Mouse (Mus musculus) bone marrow, adult 2 months (tissue): ENCODE results near the gene Scaf4. TPM values are rescaled to one million over a fixed set of nuclear protein-coding genes. Genes with fewer than 3 reads are reported as not detected.

ENCODE experiments used
- H3K27ac ChIP-seq: fragments of 200-500 bp; 2 replicates; pipeline ENCODE4 v1.5.1; 2012; ENCODE audit warnings: low read depth, mild to moderate bottlenecking, control low read depth, inconsistent platforms, low read length; ENCODE audit not compliant: control insufficient read depth, poor library complexity, insufficient read depth
- H3K4me1 ChIP-seq: fragments of 200-500 bp; 2 replicates; pipeline ENCODE4 v1.6.1; 2011; ENCODE audit warnings: low read length; ENCODE audit not compliant: control insufficient read depth, insufficient read depth
- H3K4me3 ChIP-seq: fragments of 200-500 bp; replicated peaks from 2 replicates; pipeline ENCODE3; 2011; ENCODE audit warnings: mild to moderate bottlenecking, low read depth, low read length, control low read depth; ENCODE audit not compliant: control insufficient read depth
- CTCF ChIP-seq: fragments of 200-500 bp; IDR thresholded peaks from 2 replicates; pipeline ENCODE4 v1.5.1; 2011; ENCODE audit warnings: low read length, control low read depth; ENCODE audit not compliant: control insufficient read depth, insufficient read depth
- POLR2A ChIP-seq: fragments of 200-500 bp; IDR thresholded peaks from 2 replicates; pipeline ENCODE4 v1.6.1; 2011; ENCODE audit warnings: low read depth, mild to moderate bottlenecking, control low read depth, low read length, borderline replicate concordance; ENCODE audit not compliant: control insufficient read depth
- WGBS: fragments of 180-500 bp; shearing (Covaris S2); methylation state at CpG from one replicate; pipeline ENCODE4 v1.1.7; 2018; 5-methylcytosine and 5-hydroxymethylcytosine counted together
- polyA plus RNA-seq: library from polyadenylated mRNA; stranded (reverse); fragments of >200 nt; gene quantifications from 2 replicates; pipeline ENCODE4 v1.2.4, GENCODE M21; 2011; ENCODE audit warnings: low replicate concordance; ENCODE audit not compliant: missing spikeins, insufficient read depth, insufficient read length

Gene Scaf4
- polyA plus RNA-seq, 1 experiment: 27.2 TPM

DNA sequence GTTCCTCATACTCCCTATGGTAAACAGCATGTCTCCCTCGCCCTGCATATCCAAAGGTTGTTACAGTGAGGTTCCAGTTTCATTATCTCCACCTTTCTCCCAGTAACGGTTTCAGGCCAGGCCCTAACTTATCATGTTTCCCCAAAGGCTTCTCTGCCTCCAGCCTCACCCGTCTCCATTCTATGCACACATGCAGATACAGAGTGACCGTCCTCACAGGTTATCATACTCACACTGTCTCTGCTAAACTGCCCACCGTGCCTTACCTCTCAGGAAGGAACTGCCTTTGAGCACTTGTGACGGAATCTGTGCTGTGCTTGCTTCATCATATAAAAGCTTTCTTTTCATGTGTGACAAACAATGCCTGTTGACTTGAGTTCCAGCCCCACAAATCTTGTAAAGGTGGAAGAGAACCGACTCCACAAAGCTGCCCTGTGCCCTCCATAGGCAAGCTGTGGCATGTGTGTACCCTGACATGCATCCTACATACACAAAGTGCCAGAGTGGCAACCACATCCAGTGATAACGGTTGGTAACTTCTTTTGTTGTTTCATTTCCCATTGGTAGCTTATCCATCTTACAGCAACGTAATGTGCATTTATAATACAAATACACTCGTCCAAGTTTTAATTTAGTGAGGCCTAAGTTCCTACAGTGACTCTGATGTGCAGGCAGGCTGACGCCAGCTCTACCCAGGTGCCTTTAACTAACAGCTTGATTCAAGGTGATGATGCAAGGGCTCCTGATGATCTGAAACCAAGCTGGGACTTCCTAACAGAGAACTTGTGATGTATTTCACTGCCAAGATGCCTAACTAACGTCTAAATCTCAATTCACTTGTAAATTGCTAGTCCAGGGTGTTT, 70.6 kb downstream of the Scaf4 start:
- H3K27ac ChIP-seq: 0 out of 2 replicates have a peak overlapping the region, but pooled peaks have one; percentile 38
- no peak overlapping the region for H3K4me3 ChIP-seq
- no peaks in the 10 kb centered on the region; the same call in none of the 2 replicates for H3K4me1 ChIP-seq
- TF ChIP-seq CTCF (no peak), POLR2A (no peak)
- 48% methylated on average over 12 of the region's 12 CpGs for WGBS

DNA sequence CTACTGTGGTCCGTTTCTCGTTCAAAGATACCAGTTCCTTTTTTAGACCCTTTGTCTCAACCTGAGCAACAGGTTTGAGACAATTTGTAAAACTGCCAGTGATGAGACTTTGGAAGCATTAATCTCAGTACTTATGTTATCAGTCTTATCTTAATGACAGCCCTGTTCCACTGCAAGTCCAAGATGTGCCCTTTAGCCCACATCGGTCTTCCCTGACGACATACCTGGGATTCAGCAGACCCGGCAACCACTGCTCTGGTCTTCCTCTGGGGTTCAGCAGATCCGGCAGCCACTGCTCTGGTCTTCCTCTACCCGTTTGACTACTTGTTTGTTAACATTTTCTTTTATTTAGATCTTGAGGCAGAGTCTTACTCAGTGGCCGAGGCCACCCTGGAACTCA, 72.5 kb downstream of the Scaf4 start:
- H3K4me3 ChIP-seq: no peak overlapping the region
- TF ChIP-seq CTCF (no peak), POLR2A (no peak)
- WGBS: 80% methylated on average over 8 of the region's 8 CpGs
- H3K4me1 ChIP-seq: no peaks in the 10 kb centered on the region; the same call in none of the 2 replicates
- H3K27ac ChIP-seq: no peak overlapping the region

DNA sequence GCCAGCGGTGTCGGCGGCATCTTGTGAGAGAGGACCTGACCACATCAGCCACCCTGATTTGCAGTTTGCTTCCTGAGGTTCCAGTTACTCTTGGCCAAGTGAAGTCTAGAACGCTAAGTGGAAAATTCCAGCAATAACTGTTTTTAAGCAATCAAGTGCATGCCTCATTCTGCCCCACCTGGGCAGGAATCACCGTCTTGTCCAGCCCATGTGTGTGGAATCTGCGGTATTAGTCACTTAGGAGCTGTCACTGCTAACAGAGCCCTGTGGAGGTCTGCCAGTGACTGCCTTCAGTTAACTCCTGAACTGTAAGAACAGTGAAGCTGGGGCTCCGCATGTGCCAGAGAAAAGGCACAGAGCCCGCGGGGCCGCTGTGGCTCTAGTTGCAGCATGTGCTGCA, 73.6 kb downstream of the Scaf4 start:
- Histone ChIP-seq H3K4me1 (no peaks in the 10 kb centered on the region; the same call in none of the 2 replicates), H3K4me3 (no peak overlapping the region), H3K27ac (no peak overlapping the region)
- TF ChIP-seq CTCF (no peak), POLR2A (no peak)
- 90% methylated on average over 10 of the region's 10 CpGs for WGBS

DNA sequence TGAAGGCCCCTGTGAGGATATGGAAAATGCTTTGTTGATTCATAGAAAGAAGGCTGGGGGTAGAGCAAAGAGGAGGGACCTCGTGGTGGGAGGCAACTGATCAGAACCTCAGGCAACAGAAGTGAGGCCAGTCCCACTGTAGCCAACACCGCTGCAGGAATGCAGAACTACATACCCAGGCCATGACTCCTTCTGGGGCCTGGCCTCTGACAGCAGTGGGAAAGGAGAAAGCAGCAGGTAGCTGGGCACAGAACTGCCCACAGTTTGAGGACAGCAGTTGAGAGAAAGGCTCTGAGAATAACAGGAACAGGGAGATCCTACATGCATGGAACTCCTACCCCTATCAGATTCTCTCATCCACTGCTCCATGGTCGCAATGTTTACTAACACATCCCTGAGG, 75.3 kb downstream of the Scaf4 start:
- Histone ChIP-seq H3K27ac (no peak overlapping the region), H3K4me3 (no peak overlapping the region), H3K4me1 (no peaks in the 10 kb centered on the region; the same call in none of the 2 replicates)
- WGBS: 70% methylated on average over 3 of the region's 3 CpGs
- TF ChIP-seq POLR2A (no peak), CTCF (no peak)

DNA sequence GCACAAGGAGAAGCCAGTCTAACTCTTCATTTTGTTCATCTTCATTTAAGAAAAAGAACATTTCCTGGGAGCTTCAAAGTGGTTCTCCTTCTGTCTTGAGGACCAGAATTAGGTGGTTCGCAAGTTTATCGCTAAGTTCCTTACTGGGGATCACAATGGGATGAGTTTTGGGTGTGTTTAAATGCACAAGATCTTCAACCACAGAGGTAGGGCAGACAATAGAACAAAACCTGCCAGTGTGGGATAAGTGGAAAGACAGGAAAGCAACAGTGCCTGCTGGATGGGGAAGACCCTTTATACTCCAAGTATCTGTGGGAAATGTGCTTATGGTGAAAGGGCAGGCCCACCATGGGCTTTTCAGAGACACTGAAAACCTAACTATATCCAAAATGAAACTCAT, 79.4 kb downstream of the Scaf4 start:
- no peak overlapping the region for H3K4me3 ChIP-seq
- H3K4me1 ChIP-seq: no peaks in the 10 kb centered on the region
- H3K27ac ChIP-seq: no peak overlapping the region
- WGBS: 95% methylated on average over 2 of the region's 2 CpGs
- TF ChIP-seq CTCF (no peak), POLR2A (no peak)

DNA sequence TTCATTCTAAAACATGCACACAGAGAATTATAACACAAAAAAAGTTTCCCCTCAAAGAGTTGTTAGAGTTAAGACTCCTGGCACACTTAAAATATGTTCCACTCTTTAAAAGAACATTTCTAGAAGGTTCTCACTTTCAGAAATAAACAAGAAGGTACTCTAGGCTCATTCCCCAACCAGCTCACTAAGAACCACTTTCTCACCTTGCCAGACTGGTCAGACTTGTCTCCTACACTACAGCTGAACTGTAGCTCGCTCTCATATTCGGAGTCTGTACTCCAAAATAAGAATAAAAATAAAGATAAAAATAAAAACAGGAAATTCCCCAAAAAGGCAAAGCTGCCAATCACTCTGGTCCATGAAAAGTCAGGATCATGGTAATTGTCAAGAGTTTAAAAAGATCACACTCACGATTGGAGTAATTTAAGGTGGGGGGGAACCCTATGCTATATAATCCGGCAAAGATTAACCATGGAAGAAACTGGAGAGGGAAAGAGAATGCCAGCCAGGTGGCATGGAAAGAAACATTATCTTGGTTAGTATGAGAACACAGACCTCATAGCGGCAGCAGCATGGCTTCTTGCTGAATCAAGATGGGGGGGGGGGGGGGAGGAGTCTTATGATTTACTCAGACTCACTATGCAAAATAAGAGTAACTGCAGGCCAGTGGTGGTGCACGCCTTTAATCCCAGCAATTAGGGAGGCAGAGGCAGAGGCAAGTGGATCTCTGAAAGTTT, 80.9 kb downstream of the Scaf4 start:
- Histone ChIP-seq H3K4me1 (peaks cover 5% of the 10 kb centered on the region; the same call in 1 of the 2 replicates), H3K27ac (no peak overlapping the region), H3K4me3 (no peak overlapping the region)
- no peak for TF ChIP-seq POLR2A
- no peak for TF ChIP-seq CTCF
- WGBS: 80% methylated on average over 6 of the region's 6 CpGs

DNA sequence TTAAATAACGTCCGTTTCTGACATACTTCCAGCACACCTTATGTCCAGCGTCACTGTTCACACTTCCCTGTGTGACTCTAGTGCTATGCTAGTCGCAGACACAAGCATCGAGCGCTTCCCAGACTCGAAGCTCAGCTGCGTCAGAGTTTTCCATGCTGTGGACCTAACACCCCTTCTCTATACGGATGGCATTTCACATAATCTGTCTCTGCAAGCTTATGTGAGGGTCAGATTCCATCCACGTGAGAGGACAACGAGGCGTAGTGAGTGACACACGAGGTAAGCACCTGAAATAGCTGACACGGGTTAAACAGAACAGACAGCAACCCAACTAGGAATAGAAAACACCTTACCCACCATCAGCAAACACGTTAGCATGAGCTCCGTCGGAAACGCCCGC, 82.2 kb downstream of the Scaf4 start:
- H3K4me1 ChIP-seq: peaks cover 9% of the 10 kb centered on the region; the same call in 1 of the 2 replicates
- H3K27ac ChIP-seq: no peak overlapping the region
- H3K4me3 ChIP-seq: no peak overlapping the region
- WGBS: 88% methylated on average over 19 of the region's 19 CpGs
- no peak for TF ChIP-seq CTCF
- no peak for TF ChIP-seq POLR2A

DNA sequence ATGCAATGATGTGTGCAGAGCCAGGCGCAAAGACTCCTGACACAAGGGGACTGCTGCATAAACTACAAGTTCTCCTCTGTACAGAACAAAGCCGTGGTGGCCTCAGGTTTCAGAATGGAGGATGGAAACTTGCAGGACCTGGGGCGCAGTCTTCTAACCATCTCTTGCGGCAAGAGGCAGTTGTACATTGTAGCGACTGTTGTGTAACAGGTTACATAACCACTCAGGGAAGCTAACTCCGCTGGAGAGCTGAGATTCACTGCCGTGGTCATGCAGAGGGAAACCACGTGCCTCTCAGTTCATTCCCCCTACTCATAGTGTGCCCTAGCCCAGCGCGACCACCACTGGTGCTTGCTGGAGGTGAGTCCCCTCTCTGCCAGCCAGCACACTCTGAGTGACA, 85.1 kb downstream of the Scaf4 start:
- Histone ChIP-seq H3K4me1 (peaks cover 13% of the 10 kb centered on the region; the same call in 1 of the 2 replicates), H3K27ac (peak overlapping the region; percentile 45)

More for the DNA sequence above, 85.1 kb downstream of the Scaf4 start:
- no peak for TF ChIP-seq CTCF
- no peak for TF ChIP-seq POLR2A
- peak overlapping the region; percentile 21 for H3K4me3 ChIP-seq
- 11% methylated on average over 10 of the region's 10 CpGs for WGBS
